Comparison of ENCODE assay signal across 7 mouse cellular contexts in genomic region chr9:56923841-56924650, GRCm38 (mm10). TPM values are rescaled to one million over a fixed set of nuclear protein-coding genes. Genes with fewer than 3 reads are reported as not detected.
DNase-seq lines count a peak whose midpoint lies in the region; ATAC-seq lines count a peak whose summit lies in the region.

No protein-coding gene starts in this region.

- H3K27me3 ChIP-seq in lung, embryonic 15.5 days, result no peaks in the 10 kb centered on the region
- H3K27me3 ChIP-seq in forebrain, embryonic 16.5 days (replicated peaks; ENCODE audit: control insufficient read depth, insufficient read depth, low read length), result peaks cover 5% of the 10 kb centered on the region
- no peaks in the 10 kb centered on the region for H3K27me3 ChIP-seq in limb, embryonic 15.5 days
- no peaks in the 10 kb centered on the region for H3K27me3 ChIP-seq in stomach, embryonic 14.5 days (ENCODE audit: control insufficient read depth, insufficient read depth, low read length)

- WGBS in lung, embryonic 15.5 days, result 36% methylated on average over 8 of the region's 8 CpGs
- WGBS in forebrain, embryonic 16.5 days, result 72% methylated on average over 8 of the region's 8 CpGs
- 55% methylated on average over 8 of the region's 8 CpGs for WGBS in limb, embryonic 15.5 days
- WGBS in stomach, embryonic 14.5 days, result 45% methylated on average over 8 of the region's 8 CpGs

- H3K27ac ChIP-seq in lung, embryonic 15.5 days, result peak overlapping the region; percentile 76
- no peak overlapping the region for H3K27ac ChIP-seq in forebrain, embryonic 16.5 days (ENCODE audit: low read length)
- peak overlapping the region; percentile 44; the same call in 1 of the 2 replicates for H3K27ac ChIP-seq in limb, embryonic 15.5 days
- peak overlapping the region; percentile 64; the same call in 1 of the 2 replicates for H3K27ac ChIP-seq in stomach, embryonic 14.5 days (ENCODE audit: low read length)

- DNase-seq in lung, postnatal 14 days, result no peak
- DNase-seq in layer of hippocampus, adult 9-10 months (ENCODE audit: low spot score), result no peak

- peak overlapping the region; percentile 76 for H3K4me2 ChIP-seq in lung, embryonic 15.5 days
- H3K4me2 ChIP-seq in forebrain, embryonic 16.5 days (ENCODE audit: low read length), result peak overlapping the region; percentile 33
- H3K4me2 ChIP-seq in limb, embryonic 15.5 days, result peak overlapping the region; percentile 72
- H3K4me2 ChIP-seq in stomach, embryonic 14.5 days (replicated peaks; ENCODE audit: low read depth, low read length), result peak overlapping the region; percentile 89

- no peaks in the 10 kb centered on the region for H3K9me3 ChIP-seq in lung, embryonic 15.5 days
- H3K9me3 ChIP-seq in forebrain, embryonic 16.5 days (ENCODE audit: control insufficient read depth, low read length), result no peaks in the 10 kb centered on the region
- no peaks in the 10 kb centered on the region for H3K9me3 ChIP-seq in limb, embryonic 15.5 days
- H3K9me3 ChIP-seq in stomach, embryonic 14.5 days (ENCODE audit: control insufficient read depth, low read depth, low read length), result no peaks in the 10 kb centered on the region

- no peak for ATAC-seq in lung, embryonic 15.5 days (ENCODE audit: borderline replicate concordance, extremely low read depth, low FRiP score, low TSS enrichment)
- no peak for ATAC-seq in forebrain, embryonic 16.5 days
- no peak for ATAC-seq in limb, embryonic 15.5 days (ENCODE audit: insufficient number of reproducible peaks, low FRiP score, low TSS enrichment, low read depth)
- no peak for ATAC-seq in stomach, embryonic 14.5 days (ENCODE audit: insufficient number of reproducible peaks, insufficient read depth, low FRiP score, low read depth)
- no peak for ATAC-seq in granulocyte monocyte progenitor cell, adult 5-6 weeks (replicated peaks; ENCODE audit: poor library complexity, severe bottlenecking)

- H3K4me3 ChIP-seq in lung, embryonic 15.5 days, result peak overlapping the region; percentile 36
- H3K4me3 ChIP-seq in forebrain, embryonic 16.5 days (replicated peaks; ENCODE audit: low read length), result peak overlapping the region; percentile 6; the same call in 1 of the 2 replicates
- peak overlapping the region; percentile 38 for H3K4me3 ChIP-seq in limb, embryonic 15.5 days
- peak overlapping the region; percentile 32 for H3K4me3 ChIP-seq in stomach, embryonic 14.5 days (ENCODE audit: low read depth, low read length)

- peaks cover 50% of the 10 kb centered on the region for H3K4me1 ChIP-seq in lung, embryonic 15.5 days
- peaks cover 25% of the 10 kb centered on the region for H3K4me1 ChIP-seq in forebrain, embryonic 16.5 days (replicated peaks; ENCODE audit: control insufficient read depth, insufficient read depth, low read length)
- H3K4me1 ChIP-seq in limb, embryonic 15.5 days, result peaks cover 50% of the 10 kb centered on the region
- H3K4me1 ChIP-seq in stomach, embryonic 14.5 days (ENCODE audit: control insufficient read depth, insufficient read depth, low read length), result peaks cover 44% of the 10 kb centered on the region

- peaks cover 22% of the 10 kb centered on the region for H3K36me3 ChIP-seq in lung, embryonic 15.5 days
- no peaks in the 10 kb centered on the region for H3K36me3 ChIP-seq in forebrain, embryonic 16.5 days (ENCODE audit: control insufficient read depth, insufficient read depth)
- peaks cover 29% of the 10 kb centered on the region for H3K36me3 ChIP-seq in limb, embryonic 15.5 days
- peaks cover 13% of the 10 kb centered on the region for H3K36me3 ChIP-seq in stomach, embryonic 14.5 days (ENCODE audit: control insufficient read depth, insufficient read depth, low read length)

- peak overlapping the region; percentile 36 for H3K9ac ChIP-seq in lung, embryonic 15.5 days
- peak overlapping the region; percentile 16 for H3K9ac ChIP-seq in forebrain, embryonic 16.5 days (replicated peaks; ENCODE audit: low read depth, low read length)
- peak overlapping the region; percentile 39 for H3K9ac ChIP-seq in limb, embryonic 15.5 days
- H3K9ac ChIP-seq in stomach, embryonic 14.5 days (replicated peaks; ENCODE audit: low read depth, low read length), result peak overlapping the region; percentile 25

RNA-seq across cellular contexts. Expression of gene Snx33, which starts 4.1 kb away (rescaled TPM):
- polyA plus RNA-seq in lung, embryonic 15.5 days (2015; fragmentation: Nextera tagmentation; extraction: Ambion mirVana), result 10.8 and 11.4 TPM in 2 replicates
- 2.2 and 3.1 TPM in 2 replicates for polyA plus RNA-seq in forebrain, embryonic 16.5 days (2015; fragmentation: Nextera tagmentation; extraction: Ambion mirVana)
- 10.9 and 11.3 TPM in 2 replicates for polyA plus RNA-seq in limb, embryonic 15.5 days (2015; fragmentation: Nextera tagmentation; extraction: Ambion mirVana)
- polyA plus RNA-seq in stomach, embryonic 14.5 days (2014; fragmentation: Nextera tagmentation; extraction: Ambion mirVana), result 8.8 and 9.5 TPM in 2 replicates
- total RNA-seq in granulocyte monocyte progenitor cell, adult 5-6 weeks (2014; fragmentation: Nextera tagmentation), result 2.1 and 5.0 TPM in 2 replicates
- 1.5 and 2.0 TPM in 2 replicates for total RNA-seq in granulocyte monocyte progenitor cell, adult 5-6 weeks (2017)

RNA-seq across cellular contexts. Expression of gene Imp3, which starts 13.2 kb away (rescaled TPM):
- 78.0 and 82.1 TPM in 2 replicates for polyA plus RNA-seq in lung, embryonic 15.5 days (2015; fragmentation: Nextera tagmentation; extraction: Ambion mirVana)
- 79.4 and 81.1 TPM in 2 replicates for polyA plus RNA-seq in forebrain, embryonic 16.5 days (2015; fragmentation: Nextera tagmentation; extraction: Ambion mirVana)
- polyA plus RNA-seq in limb, embryonic 15.5 days (2015; fragmentation: Nextera tagmentation; extraction: Ambion mirVana), result 80.0 and 86.5 TPM in 2 replicates
- 76.8 and 78.1 TPM in 2 replicates for polyA plus RNA-seq in stomach, embryonic 14.5 days (2014; fragmentation: Nextera tagmentation; extraction: Ambion mirVana)
- 95.8 and 123 TPM in 2 replicates for total RNA-seq in granulocyte monocyte progenitor cell, adult 5-6 weeks (2014; fragmentation: Nextera tagmentation)
- 65.1 and 69.7 TPM in 2 replicates for total RNA-seq in granulocyte monocyte progenitor cell, adult 5-6 weeks (2017)

RNA-seq across cellular contexts. Expression of gene Snupn, which starts 26.6 kb away (rescaled TPM):
- polyA plus RNA-seq in lung, embryonic 15.5 days (2015; fragmentation: Nextera tagmentation; extraction: Ambion mirVana), result 23.2 and 24.6 TPM in 2 replicates
- 34.0 and 35.3 TPM in 2 replicates for polyA plus RNA-seq in forebrain, embryonic 16.5 days (2015; fragmentation: Nextera tagmentation; extraction: Ambion mirVana)
- polyA plus RNA-seq in limb, embryonic 15.5 days (2015; fragmentation: Nextera tagmentation; extraction: Ambion mirVana), result 24.9 and 26.6 TPM in 2 replicates
- polyA plus RNA-seq in stomach, embryonic 14.5 days (2014; fragmentation: Nextera tagmentation; extraction: Ambion mirVana), result 19.5 and 21.9 TPM in 2 replicates
- total RNA-seq in granulocyte monocyte progenitor cell, adult 5-6 weeks (2014; fragmentation: Nextera tagmentation), result 1.4 and 3.3 TPM in 2 replicates
- 10.9 and 11.6 TPM in 2 replicates for total RNA-seq in granulocyte monocyte progenitor cell, adult 5-6 weeks (2017)

RNA-seq across cellular contexts. Expression of gene Cspg4, which starts 59.2 kb away (rescaled TPM):
- 17.8 and 21.1 TPM in 2 replicates for polyA plus RNA-seq in lung, embryonic 15.5 days (2015; fragmentation: Nextera tagmentation; extraction: Ambion mirVana)
- 7.2 and 8.0 TPM in 2 replicates for polyA plus RNA-seq in forebrain, embryonic 16.5 days (2015; fragmentation: Nextera tagmentation; extraction: Ambion mirVana)
- 49.1 and 52.2 TPM in 2 replicates for polyA plus RNA-seq in limb, embryonic 15.5 days (2015; fragmentation: Nextera tagmentation; extraction: Ambion mirVana)
- polyA plus RNA-seq in stomach, embryonic 14.5 days (2014; fragmentation: Nextera tagmentation; extraction: Ambion mirVana), result 16.1 and 17.5 TPM in 2 replicates
- not detected in 2 replicates for total RNA-seq in granulocyte monocyte progenitor cell, adult 5-6 weeks (2014; fragmentation: Nextera tagmentation)
- total RNA-seq in granulocyte monocyte progenitor cell, adult 5-6 weeks (2017), result not detected in 2 replicates

RNA-seq across cellular contexts. Expression of gene Odf3l1, which starts 59.6 kb away (rescaled TPM):
- 0.60 and 0.72 TPM in 2 replicates for polyA plus RNA-seq in lung, embryonic 15.5 days (2015; fragmentation: Nextera tagmentation; extraction: Ambion mirVana)
- polyA plus RNA-seq in forebrain, embryonic 16.5 days (2015; fragmentation: Nextera tagmentation; extraction: Ambion mirVana), result not detected in 2 replicates
- polyA plus RNA-seq in limb, embryonic 15.5 days (2015; fragmentation: Nextera tagmentation; extraction: Ambion mirVana), result 1.00 and 3.4 TPM in 2 replicates
- 1.7 and 1.9 TPM in 2 replicates for polyA plus RNA-seq in stomach, embryonic 14.5 days (2014; fragmentation: Nextera tagmentation; extraction: Ambion mirVana)
- not detected in 2 replicates for total RNA-seq in granulocyte monocyte progenitor cell, adult 5-6 weeks (2014; fragmentation: Nextera tagmentation)
- not detected in 2 replicates for total RNA-seq in granulocyte monocyte progenitor cell, adult 5-6 weeks (2017)

Comparison
In these comparisons a context has a peak if more than half of its experiments do, and no peak if none do; other contexts are left out.
1. H3K4me2 ChIP-seq: peak in every context shown above with its lines; median percentile 89 in stomach, embryonic 14.5 days; 76 in lung, embryonic 15.5 days; 72 in limb, embryonic 15.5 days; 33 in forebrain, embryonic 16.5 days.